Mouse (Mus musculus) left cerebral cortex, postnatal 4 days (tissue): ENCODE data around the gene Wasl. TPM values are rescaled to one million over a fixed set of nuclear protein-coding genes. Genes with fewer than 3 reads are reported as not detected.

Experiments used
- DNase-seq: peaks from one replicate; pipeline ENCODE4 v3.0.0-alpha.2; 2022
- intact Hi-C: fragments of 180-260 bp; cut with DNase I; formaldehyde crosslinking; loops from one replicate; pipeline ENCODE4 v1.15.1; 2025
- total RNA-seq, 2 experiments: library from RNA; stranded (reverse); gene quantifications; 2 replicates each; pipeline ENCODE4 v1.2.3; 2021

Gene Wasl
- total RNA-seq, 2 experiments from 2014 or later, result 44.0 to 44.3 TPM

DNA sequence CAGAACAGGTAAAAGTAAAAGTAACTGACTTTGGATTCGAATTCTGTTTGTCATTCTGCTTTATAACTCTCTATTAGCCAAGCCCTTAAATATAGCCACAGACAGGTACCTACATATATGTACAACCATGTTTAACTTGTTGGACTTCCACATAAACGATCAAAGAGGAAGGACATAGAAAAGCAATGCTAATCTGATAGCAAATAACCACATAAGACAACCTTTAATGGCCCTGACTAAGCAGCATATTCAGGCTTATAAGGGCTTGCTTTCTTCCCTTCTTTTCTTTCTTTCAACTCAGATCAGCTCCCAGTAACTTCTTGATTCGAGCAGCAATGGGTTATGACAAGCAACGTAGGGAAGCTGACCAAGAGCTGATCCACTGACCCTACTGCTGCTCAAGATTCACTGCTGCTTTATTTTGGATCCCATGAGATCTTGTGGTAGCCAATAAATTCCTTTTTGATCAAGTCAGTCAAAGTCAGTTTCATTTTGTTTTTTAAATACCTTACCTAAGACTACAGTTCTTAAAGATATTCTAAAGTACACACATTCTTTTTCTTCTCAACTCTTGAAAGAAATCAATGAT lies 17.6 kb downstream of the Wasl start:
- DNase-seq, result no peak
- intact Hi-C loops, result no loop called here

DNA sequence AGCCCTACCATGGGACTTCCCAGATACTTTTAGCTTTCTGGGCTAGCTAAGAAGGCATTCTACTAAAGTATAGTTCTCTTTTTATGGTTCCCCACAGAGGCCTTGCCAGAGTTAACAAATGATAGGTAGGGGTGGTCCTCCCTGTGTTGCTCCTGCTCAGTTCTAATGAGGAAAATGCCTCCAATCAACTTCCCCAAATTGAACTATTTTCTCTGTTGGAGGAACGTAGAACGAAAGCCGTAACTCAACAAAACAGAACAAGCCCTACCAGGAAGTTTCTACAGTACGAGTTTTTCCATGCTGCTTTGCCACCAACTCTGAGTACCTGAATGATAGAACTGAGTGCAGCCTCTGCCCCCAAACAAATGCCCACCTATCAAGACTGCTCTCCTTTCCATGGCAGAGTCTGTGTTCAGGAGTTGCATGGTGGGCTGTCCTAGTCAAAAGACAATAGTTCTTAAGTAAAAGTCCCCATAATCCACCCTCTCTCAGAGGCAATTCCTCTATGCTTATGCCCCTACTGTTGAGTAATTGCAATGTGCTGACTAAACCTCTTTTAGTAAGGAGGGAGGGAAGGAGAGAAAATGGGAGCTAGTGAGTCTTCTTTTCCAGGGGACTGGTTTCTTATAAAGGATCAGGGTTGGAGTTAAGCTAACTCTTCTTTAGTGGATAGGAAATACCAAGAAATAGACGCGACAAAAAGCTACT lies 19.3 kb downstream of the Wasl start:
- intact Hi-C loops, result no loop called here
- no peak for DNase-seq

DNA sequence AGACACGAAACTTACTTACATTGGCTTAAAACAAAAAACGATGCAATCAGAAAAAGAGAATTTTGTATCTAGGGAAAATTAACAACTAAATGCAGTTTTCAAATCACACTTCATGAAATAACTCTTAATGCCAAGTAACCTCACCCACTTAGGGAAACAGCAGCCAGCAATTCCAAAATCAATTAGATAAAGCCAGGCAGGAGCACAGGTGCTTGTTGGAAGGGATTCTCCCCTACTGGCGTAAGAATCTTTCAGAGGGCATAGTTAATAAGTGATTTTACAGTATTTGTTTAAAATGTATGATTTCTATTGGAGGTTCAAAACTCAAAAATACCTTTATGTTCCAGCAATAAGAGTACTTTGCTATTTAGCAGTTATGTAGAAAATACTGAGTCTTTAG lies 21.8 kb downstream of the Wasl start:
- intact Hi-C loops, result no loop called here
- DNase-seq, result no peak

DNA sequence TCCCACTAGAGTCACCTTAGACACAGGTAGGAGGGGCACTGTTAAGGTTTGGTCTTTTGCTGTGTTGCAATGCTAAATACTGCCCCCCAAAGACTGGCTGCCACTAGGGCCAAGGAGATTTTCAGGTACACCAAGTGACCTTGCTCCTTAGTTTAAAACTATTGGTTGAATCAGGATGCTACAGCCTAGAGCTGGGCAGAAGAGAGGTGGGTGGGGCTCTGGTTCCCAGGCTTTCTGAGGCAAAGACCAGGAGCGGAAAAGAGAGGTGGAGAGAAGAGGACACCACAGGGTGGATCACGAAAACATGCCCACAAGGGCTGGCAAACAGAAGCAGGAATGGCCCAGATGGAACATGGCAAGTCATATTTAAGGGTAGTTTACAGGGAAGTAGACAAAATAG lies 22.6 kb downstream of the Wasl start:
- intact Hi-C loops, result no loop called here
- no peak for DNase-seq

DNA sequence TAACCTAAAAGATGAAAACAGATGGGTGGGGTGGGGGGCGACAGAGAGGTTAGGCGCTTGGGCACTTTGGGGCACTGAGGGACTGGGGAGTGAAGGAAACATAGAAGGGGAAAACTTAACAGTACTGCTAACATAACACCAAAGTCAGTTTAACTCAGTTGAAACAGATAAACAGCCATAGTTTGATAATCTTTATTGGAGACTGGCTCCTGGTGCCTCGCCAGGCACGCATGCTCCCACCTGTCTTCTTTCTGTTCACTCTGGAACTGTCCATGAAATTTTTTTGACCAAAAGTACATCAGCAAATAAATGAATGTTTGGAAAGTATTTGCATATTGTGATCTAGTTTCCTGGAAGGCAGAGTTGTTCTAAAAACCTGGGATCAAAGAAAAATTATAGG lies 23.5 kb downstream of the Wasl start:
- intact Hi-C loops, result no loop called here
- DNase-seq, result no peak

DNA sequence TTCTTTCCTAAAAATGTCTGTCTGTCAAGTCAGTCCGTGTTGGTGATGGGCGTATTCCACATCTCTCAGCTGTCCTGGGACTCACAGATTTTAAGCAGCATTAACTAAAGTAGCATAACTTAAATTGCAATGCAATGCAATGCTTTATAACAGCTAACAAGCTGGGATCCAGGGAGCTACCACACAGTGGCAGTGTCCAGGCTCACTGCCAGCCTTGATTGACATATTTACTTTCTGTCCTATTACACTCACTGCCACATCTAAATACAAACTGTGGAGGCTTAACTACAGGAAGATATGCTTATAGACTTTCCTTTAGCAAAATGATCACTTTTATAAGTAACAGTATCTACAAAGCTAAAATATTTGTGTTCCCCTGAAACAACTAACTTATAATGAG lies 29.0 kb downstream of the Wasl start:
- no peak for DNase-seq
- intact Hi-C loops, result no loop called here

DNA sequence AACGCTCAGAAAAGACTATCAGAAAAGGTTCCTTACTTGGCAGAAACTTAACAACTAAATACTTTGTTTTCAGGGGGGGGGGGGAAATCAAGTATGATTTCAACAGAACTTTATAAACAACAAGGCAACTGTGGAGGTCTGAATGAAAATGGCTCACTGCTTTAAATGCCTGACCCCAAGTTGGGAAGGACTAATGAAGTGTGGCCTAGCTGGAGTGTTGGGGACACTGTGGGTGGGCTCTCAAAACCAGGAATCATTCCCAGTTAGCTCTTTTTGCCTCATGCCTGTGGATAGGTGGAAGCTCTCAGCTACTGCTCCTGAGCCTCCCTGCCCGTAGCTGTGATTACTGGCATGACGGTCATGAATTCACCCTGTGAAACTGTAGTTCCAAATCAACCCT lies 30.7 kb downstream of the Wasl start:
- intact Hi-C loops, result no loop called here
- no peak for DNase-seq

DNA sequence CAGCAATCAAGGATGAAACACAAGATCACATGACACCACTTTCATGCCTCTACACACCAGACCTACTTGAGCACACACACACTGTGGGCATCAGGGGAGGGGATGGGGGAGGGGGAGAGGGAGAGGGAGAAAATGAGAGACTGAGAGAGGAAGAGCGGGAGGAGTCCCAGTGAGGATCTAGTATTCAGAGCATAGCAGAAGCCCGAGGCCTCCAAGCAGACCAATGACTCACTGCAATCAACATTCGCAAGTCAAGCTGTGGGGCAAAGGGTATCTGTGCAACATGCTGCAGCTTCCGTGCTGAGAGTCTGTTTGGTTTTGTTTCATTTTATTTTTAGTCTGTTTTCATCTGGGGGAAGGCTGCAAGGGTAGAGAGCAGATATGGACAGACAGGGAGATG lies 32.7 kb downstream of the Wasl start:
- intact Hi-C loops, result no loop called here
- no peak for DNase-seq

DNA sequence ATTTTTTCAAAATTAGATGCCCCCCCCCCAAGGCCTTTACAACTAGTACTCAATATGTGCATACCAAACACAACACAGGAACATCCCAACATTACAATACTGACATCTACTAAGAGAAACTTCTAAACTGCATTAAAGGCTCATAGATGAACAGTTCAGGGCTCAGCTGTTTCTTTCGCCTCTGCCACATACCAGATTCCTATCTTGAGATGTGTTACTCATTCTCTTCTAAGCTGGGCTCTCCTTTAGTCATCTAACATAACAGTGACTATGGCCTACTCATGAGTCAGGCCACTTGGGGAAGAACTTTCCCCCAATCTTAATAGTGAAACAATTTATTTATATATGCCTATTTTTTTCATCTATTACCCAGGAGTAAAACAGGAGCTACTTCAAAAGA lies 36.3 kb downstream of the Wasl start:
- intact Hi-C loops, result loop anchor here (5.0 to 10.0 kb wide), 2 partner anchors 101 to 1134 kb away; partner anchors contain the start of genes Asb15 and Ndufa5
- DNase-seq, result no peak

DNA sequence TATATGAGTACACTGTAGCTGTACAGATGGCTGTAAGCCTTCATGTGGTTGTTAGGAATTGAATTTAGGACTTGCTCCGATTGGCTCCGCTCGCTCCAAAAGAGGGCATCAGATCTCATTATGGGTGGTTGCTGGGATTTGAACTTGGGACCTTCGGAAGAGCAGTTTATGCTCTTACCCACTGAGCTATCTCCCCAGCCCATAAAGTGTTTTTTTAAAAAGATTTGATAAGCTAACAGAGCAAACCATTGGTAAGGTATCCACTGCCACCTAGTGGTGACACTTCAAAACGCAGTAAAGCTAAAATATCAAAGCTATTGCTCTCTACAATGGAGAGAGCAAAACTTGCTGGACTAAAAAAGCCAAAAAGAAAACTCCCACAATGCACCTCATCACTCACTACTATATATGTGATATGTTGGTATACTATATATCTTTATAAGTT lies 37.2 kb downstream of the Wasl start:
- peak; percentile 38 for DNase-seq
- intact Hi-C loops, result loop anchor here (5.0 to 10.0 kb wide), 2 partner anchors 100 to 1133 kb away; partner anchors contain the start of genes Asb15 and Ndufa5

DNA sequence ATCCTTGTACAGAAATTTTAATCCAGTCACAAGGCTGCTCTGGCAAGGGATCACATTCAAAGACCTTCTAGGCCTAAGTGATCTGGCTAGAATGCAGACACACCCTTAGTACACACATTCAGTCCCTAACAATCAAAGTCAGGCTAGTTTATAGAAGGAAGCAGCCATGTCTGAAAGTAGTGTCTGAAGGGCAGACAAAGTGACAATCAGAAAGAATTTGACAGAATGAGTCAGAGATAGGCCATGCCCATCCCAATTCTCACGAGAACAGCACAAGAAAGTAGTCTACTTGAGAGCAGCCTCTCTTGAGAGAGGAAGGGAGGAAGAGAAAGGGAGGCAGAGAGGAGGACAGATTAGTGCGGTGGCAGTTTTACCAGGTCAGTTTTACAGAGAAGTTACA lies 42.7 kb downstream of the Wasl start:
- DNase-seq, result no peak
- intact Hi-C loops, result loop anchor here (10.0 kb wide), 1 partner anchor 1127 kb away; no protein-coding TSS in a partner anchor

DNA sequence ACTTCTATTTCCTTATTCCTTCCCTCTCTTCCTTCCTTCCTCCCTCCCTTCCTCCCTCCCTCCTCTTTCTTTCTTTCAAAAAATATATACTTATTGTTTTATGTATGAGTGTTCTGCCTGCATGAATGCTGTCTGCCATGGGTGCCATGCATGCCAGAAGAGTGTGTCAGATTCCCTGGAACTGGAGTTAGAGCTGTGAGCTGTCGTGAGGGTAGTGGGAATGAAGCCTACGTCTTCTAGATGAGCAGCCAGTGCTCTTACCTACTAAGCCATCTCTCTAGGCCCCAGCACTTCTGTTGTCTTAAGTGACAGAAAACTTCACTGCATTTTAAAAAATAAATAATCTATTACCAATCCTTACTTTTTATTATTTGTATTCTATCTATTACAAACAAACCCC lies 43.9 kb downstream of the Wasl start:
- intact Hi-C loops, result loop anchor here (10.0 kb wide), 1 partner anchor 1126 kb away; no protein-coding TSS in a partner anchor
- DNase-seq, result no peak

DNA sequence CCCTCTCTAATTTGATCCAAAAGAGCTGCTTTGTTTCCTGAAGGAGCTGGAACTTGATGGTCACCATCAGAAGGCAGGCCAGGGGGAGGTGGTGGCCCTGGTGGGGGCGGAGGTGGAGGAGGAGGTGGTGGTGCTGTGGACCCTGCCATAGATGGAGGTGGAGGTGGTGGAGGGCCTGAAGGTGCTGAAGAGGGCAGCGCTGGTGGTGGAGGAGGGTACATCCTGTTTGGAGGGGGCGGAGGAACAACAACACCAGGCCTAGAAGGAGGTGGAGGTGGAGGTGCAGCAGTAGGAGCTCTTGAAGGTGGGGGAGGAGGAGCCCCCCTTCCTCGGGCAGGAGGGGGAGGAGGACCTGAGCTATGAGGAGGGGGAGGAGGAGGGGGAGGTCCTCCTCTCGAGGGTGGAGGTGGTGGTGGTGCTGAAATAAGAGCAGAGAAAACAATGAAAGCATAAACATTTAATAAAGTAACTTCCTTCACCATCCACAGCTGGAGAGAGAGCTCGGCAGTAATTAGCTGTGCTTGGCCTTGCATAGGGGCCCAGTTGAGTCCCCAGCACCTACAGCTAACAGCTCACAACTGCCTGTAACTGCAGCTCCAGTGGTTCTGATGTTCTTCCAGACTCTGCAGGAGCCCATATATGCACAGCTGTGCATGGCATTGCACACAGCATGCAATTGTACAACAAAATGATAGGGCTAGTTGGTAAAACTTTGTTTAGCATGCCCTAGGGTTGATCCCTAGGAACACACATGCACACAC lies 45.3 kb downstream of the Wasl start:
- intact Hi-C loops, result loop anchor here (5.0 to 10.0 kb wide), 2 partner anchors 87 to 1125 kb away; no protein-coding TSS in a partner anchor
- DNase-seq, result no peak

DNA sequence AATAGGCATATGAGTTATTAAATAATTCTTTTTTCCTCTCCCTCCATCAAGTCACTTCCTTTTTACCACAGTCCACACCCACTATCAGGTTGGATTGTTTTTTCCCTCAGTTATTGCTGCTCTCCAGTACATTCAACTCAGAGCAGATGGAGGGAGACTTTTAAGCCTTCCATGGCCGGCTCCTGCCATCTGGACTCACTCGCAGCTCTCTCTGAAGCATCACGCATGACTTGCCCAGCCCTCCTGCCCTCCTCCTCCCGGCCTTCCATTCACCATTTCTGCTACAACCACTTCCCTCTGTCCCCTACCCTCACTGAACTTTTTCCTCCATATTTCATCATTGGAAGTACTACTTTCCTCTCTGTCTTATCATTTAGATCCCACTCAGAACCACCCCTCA lies 48.1 kb downstream of the Wasl start:
- DNase-seq, result peak; percentile 71
- intact Hi-C loops, result loop anchor here (5.0 kb wide), 1 partner anchor 84 kb away; no protein-coding TSS in a partner anchor

DNA sequence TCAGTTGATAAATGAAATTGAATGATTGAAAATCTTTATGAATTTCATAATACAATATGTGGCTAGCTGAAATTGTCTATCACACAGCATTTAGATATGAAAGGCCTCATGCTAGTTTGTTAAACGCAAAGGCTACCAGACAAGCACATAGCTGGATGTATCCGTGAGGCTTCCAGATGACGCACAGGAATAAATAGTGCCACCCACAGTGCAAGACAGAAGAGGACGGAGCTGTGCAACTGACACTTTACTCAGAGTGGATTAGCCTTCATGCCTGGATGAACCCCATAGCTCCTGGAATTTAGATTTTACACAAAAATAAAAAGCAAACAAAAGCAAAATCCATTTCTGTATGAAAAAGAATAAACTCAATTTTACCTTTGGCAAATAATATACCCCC lies 50.9 kb downstream of the Wasl start:
- DNase-seq, result no peak
- intact Hi-C loops, result no loop called here

DNA sequence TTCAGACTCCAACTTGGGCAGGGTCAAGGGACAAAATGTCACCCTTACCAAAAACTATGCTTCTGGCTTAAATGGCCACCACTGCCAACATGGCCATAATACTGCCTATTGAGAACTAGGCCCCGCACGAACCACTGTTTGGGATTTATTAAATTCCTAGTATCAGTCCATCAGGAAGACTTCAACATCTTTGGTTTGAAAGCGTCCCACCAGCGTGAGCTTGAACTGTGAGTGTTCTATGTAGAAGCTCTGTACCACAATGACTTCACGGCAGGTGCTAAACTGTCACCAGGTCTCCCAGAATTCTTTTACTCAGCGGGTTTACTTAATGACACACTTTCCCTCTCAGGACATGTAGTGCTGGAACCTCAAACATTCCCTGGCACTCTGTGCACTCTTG lies 51.5 kb downstream of the Wasl start:
- intact Hi-C loops, result no loop called here
- DNase-seq, result no peak

DNA sequence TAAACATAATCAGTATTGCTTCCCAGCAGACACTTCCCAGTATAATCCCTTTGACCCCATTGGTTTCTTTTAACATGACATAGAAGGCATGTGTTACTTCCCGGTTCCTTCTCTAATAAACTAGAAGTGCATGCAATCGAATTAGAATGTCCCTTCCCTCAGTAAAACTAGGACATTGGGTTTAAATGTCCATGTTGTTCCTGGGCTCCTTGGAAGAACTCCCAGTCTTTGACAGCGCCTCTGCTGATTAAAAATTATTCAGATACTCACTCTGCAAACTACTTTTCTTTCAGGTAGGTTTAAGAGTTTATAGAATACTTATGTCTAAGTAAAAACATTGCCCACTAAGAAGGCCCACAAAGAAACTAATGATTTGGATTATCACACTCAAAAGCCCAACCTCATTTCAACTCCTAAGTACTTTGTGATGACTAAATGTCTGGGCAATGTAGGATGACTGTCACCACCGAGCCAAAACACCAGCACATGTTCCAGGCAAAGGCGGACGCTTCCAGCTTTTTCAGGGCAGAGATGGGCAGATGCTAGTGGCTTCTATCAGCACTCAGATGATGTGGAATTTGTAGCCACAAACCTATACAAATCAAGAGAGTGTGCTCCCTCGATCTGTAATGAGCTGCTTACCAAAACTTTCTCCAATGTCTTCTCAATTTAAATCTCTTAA lies 52.6 kb downstream of the Wasl start:
- intact Hi-C loops, result no loop called here
- no peak for DNase-seq

DNA sequence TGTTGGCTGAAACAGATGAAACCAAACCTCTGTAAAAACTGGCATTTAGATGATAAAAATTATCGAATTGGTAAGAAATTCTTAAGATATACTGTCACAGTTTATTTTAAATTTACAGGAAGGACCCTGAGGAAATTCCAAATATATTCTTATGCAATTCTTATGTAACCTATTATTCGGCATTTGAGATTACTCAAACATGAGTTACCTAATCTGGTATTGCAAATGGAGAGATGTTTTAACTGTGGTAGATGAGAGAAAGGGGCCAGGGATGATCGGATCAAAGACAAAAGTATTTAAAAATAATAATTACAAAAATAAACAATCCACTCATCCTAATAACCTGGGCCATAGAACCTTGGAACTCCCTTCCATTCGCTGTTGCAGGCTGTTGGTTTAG lies 54.5 kb downstream of the Wasl start:
- intact Hi-C loops, result no loop called here
- no peak for DNase-seq

DNA sequence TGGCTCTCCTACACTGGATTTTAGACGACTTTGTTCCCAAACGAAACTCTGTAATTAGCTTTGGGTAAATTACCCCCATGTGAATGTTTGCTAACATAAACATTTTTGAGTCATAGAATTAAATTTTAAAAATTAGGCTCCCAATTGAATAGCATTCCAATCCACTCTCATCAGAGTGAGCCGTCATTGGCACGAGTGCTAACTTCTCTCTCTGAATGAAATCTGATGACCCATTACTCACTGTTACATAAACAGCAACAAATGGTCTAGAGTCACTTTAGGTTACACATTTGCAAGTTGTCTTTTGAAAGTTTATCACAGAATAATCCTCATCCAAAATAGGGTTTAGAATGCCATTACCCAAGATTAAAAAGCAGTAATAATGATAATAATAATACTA lies 55.3 kb downstream of the Wasl start:
- DNase-seq, result no peak
- intact Hi-C loops, result no loop called here

DNA sequence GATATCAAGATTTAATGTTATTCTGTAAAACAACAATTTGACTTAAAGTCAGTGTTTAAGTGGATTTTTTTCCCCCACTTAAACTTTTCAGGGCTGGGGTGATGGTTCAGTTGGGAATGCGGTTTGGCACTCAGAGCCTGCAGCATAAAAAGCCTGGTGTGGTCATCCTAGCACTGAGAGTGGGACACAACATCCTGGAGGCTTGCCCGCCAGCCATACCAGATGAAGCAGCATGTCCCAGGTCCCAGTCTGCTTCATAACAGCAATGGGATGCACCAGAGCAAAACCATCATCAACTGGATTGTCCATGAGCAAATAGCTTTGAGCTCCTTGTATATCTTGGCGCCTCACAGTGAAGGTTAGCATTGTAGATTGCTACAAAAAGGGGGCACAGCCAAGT lies 56.1 kb downstream of the Wasl start:
- intact Hi-C loops, result no loop called here
- DNase-seq, result no peak

DNA sequence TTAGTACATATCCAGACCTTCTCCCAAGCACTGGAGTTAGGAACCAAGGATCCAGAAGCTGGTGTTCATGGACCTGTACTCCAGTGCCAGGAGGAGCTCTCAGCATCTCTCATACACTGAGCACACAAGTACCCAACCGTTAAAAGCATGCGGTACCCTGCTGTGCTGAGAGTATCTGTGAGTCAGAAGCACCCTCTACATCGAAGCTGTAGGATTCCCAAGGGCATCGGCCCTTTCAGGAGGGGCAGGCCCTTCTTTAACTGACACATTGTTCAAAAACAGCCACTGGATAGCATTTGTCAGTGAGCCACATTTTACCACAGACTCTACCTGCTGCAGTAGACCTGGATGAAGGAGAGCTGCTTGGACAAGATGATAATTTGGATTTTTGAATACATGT lies 56.7 kb downstream of the Wasl start:
- DNase-seq, result no peak
- intact Hi-C loops, result no loop called here
